Mouse (Mus musculus): ENCODE data around the gene Rnpepl1. TPM values are rescaled to one million over a fixed set of nuclear protein-coding genes. Genes with fewer than 3 reads are reported as not detected.
A peak's percentile ranks its signal among the peaks of the same experiment; 100 is the strongest.
"Not testable (repeated sequence)": the region's sequence is repeated elsewhere in the genome, so short reads cannot be mapped to it uniquely, and the experiment has no call there.

Rnpepl1 gene
- total RNA-seq, 2 experiments from 2014 or later, result 37.2 to 44.5 TPM

DNA sequence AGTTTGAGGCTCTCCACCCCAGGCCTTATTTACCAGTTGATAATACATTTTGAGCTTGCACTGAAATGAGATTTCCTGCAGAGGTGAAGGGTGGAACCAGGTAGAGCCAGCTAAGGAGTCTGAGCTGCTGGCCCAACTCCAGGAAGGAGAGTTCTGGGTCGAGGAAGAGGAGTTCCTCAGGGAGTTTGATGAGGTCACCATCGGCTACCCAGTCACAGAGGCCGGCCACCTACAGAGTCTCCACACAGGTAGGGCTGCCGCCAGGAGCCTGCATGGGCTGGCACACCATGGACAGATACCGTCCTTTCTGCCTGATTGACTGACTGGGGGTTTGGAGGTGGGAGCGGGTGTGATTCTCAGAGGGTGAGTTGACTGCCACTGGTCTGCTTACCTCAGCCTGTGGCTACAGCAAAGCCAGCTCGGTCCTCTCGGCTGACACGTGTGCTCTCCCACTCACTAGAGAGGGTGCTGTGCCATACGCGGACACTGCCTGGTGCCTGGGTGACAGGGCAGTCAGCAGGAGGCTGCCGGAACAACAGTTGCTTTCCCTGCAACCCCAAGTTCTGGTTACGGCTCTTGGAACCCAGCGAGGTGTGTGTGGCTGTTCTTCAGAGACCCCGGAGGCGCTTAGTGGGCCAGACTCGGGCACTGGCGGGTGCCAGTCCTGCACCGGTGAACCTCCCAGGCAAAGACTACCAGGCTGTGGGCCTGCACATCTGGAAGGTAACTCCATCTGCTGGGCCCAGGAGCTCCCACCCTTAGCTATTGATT lies 32.8 kb downstream of the Rnpepl1 start:
- DNase-seq, result no peak

DNA sequence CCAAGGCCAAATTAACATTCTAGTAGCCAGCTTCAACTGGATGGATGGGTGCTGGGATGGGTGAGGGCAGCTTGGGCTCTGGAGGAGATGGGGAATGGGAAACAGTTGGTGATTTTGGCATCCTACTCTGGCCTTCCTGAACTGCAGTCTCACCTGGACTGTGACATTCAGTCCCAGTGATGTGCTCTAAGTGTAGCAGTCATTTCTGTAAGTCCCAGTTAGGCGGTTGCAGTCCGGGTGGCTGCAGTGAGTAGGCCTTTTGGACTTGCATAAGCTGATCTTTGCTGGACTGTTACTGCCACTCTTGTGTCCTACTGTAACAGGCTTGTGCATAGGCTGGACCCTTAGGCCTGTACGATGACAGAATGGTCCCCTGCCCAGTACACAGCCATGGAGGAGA lies 37.4 kb downstream of the Rnpepl1 start:
- no peak for DNase-seq

DNA sequence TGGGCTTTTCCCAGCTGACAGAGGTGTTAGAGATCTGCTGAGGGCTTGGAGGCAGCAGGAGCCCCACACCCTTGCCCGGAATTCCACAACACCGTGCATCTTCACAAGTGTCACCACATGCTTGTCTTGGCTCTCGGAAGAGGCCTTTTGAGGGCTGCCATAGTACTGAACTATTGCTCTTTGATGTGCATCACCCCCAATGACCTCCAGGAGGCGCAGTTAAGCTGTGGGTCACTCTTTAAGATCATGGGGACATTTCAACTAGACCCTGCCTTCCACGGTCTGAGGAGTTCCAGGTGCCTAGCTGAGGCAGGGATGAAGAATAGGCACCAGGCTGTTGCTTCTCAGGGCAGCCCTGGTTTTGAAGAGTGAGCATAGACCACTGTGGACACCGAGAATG lies 38.8 kb downstream of the Rnpepl1 start:
- DNase-seq, result no peak

DNA sequence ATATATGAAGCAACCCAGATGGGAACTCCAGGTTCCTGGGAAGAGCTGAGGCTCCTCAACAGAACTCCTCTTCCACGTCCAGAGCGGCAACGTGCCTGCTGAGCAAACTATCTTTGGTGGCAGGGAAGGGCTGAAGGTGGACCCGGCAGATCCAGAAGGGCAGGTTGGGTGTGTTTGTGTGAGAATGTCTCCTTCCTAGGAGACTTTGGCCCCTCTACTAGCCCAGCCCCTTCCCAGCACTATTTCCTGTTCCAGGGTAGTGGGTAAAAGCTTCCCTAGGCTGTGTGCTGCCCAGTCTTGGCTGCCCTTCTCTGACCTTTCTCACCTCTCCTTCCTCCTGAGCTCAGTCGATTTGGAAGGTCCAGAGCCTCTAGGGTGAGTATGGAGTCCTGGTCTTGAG lies 40.0 kb downstream of the Rnpepl1 start, which contains the start of gene Gpr35:
Gene Gpr35 (plus strand): TSS at position 259 of the 400 bp plus-strand sequence.
- no peak for DNase-seq

DNA sequence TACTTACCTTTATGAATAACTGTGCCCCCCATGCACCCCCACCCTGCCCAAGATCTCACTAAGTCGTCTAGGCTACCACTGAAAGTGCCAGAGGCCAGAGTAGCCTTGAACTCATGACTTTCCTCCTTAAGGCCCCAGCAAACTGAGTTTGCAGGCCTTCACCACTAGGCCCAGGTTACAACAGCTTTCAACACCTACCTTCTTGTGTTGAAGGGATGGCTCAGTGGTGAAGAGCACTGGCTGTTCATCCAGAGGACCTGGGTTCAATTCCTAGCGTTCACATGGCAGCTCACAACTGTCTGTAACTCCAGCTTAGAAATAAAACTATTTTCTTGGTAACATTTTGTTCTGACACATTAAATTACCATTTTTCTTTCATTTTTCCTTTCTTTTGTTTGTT lies 43.1 kb downstream of the Rnpepl1 start:
- DNase-seq, result no peak

DNA sequence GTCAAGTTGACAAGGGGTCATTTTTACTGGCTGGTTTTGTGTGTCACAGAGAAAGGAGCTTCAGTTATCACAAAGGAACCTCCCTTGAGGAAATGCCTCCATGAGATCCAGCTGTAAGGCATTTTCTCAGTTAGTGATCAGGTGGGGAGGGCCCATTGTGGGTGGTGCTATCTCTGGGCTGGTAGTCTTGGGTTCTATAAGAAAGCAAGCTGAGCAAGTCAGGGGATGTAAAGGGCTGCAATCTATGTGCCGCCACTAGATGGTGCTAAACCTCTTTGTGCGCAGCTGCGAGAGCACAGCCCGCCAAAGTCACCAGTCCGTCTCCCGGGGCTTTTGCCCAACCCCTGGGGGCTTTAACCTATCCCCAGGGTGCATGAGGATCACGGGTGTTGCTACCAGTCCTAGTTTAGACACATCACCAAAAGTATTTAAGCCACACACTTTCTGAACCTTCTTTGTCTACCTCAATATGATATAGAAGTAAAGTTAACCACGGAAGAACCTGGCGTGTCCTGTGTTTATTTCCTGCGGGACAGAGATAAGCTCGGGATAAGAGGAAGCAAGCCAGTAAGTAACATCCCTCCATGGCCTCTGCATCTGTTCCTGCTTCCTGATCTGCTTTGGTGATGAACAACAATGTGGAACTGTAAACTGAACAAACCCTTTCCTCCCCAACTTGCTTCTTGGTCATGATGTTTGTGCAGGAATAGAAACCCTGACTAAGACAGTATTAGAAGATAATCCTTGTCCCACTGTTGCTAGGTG lies 46.2 kb downstream of the Rnpepl1 start:
- DNase-seq, result peak; percentile 60 to 63

DNA sequence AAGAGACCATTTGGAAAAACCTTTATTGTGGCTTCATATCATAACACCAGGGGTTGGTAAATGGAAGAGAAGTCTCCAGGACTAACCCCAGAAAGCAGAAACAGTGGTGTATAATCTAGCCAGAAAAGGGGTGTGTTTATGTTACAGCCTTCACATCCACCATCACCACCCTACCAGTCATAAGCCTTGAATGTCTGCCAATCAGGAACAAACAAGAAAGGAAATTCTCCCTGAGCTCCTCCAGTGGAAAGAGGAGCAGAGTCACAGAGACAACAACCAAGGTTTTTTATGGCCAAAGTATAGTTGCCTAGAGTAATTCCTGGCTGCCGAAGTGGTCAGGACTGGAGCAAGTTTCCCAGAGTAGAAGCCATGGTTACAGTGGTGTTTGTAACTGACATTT lies 48.4 kb downstream of the Rnpepl1 start:
- no peak for DNase-seq

DNA sequence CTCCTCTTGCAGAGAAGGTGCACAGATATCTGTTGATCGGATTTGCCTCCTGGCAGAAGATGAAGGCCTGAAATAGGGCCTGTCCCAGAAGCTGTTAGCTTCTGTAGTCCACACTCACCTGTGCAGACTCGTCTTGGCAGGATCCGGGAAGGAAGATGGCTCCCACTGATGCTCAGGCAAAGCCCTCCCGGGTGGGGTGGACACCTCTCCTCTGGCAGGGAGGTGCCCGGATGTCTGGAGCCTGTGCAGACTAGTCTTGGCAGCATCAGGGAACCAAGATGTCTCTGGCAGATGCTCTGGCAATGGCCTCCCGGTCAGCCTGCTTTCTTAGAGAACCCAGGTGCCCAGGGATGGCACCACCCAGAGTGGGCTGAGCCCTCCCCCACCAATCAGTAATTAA lies 60.2 kb downstream of the Rnpepl1 start:
- DNase-seq, result not testable (repeated sequence)

DNA sequence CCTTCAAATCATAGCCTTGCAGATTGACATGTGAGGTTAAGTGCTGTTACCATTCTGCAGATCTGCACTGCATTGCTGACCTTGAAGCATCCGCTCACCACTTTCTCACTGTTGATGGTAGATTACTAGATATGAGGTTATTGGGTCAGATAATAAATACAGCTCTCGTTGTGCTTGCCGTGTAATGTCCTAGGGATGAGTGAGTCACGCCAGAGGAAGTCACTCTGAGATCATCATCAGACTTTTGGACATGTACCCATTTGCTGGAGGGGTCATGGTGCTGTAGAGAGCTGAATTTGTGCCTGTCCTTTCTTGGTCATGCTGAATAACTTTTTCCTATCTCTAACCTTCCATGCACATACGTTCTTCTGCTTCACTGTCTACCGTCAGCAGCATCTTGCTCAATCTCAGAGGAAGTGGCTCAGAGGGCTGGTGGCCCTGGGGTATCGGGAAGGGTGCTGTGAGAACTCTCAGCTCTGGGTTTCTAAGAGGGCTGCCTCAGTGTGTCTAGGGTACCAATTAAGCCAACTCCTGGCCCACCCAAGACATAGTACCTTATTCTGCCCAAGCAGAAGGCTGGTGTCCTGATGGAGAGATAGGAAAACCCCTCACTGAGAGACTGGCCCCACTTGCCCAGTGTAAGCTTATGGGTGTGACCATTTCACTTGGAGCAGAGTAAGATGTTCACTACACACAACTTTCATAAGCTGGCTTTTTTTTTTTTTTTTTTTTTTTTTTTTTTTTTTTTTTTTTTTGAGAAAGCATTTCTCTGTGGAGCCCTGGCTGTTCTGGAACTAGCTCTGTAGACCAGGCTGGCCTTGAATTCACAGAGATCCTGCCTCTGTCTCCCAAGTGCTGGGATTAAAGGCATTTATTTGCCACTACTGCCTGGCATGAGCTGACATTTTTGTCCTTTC lies 61.6 kb downstream of the Rnpepl1 start:
- no peak for DNase-seq

DNA sequence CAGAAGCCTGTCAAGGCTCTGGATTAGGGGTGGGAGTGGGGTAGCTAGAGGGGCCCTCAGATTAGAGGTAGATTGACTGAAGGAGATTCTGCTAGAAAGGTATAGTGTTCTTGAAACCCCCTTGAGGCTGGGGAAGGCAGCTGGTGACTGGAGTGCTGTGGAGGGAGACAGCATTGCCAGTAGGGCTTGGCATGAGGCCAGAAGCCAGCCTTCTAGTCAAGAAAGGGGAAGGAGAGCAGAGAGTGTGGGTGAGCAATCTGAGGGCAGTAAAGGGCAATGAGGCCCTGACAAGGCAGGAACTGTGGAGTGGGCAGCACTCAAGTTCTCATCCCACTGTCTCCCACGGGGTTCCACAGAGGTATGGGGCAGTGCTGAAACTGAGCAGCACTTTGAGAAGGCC lies 62.3 kb downstream of the Rnpepl1 start:
- no peak for DNase-seq

Other genes starting within 250 kb of the Rnpepl1 start
- gene Gpc1, start 79.1 kb upstream of the Rnpepl1 start, total RNA-seq (2021), result 100 to 1,000 TPM; 147 to 157 TPM
- under 1 TPM in 1 of 2 experiments, not detected in 1; 0.15 TPM for gene Ankmy1, start 7.9 kb upstream of the Rnpepl1 start, total RNA-seq (2021)
- gene Dusp28, start 3.8 kb upstream of the Rnpepl1 start, total RNA-seq (2021), result 10 to 100 TPM; 11.4 to 12.3 TPM
- 10 to 100 TPM; 42.2 to 45.8 TPM for gene Capn10, start 23.6 kb downstream of the Rnpepl1 start, total RNA-seq (2021)
- gene Gpr35, start 40.1 kb downstream of the Rnpepl1 start, total RNA-seq (2021), result under 1 TPM; 0.25 to 0.51 TPM
- gene Aqp12, start 95.6 kb downstream of the Rnpepl1 start, total RNA-seq (2021), result not detected
- gene Kif1a, start 191.2 kb downstream of the Rnpepl1 start, total RNA-seq (2021), result 100 to 1,000 TPM; 607 to 610 TPM
- gene Agxt, start 224.5 kb downstream of the Rnpepl1 start, total RNA-seq (2021), result not detected

Measured in layer of hippocampus, postnatal 36 days (tissue).